Mouse (Mus musculus) heart, postnatal 0 days (tissue): ENCODE data around the gene Hist1h2br.

Experiments
- CTCF ChIP-seq: IDR thresholded peaks from 2 replicates; pipeline ENCODE4 v1.5.1; 2016; ENCODE audit warnings: antibody characterized with exemption, control low read depth, low read depth
- EP300 ChIP-seq: IDR thresholded peaks from 2 replicates; pipeline ENCODE4 v1.6.1; 2016; ENCODE audit warnings: antibody characterized with exemption, low read depth

- TF ChIP-seq CTCF, result no peak
- no peak for TF ChIP-seq EP300
Observed at GRCm38 (mm10) chr13:21795584-21795983, 38.0 kb upstream of the Hist1h2br start.
